Mouse (Mus musculus) cerebellum, adult 2 months (tissue): ENCODE results near the gene Acad10.

Source experiments
- CTCF ChIP-seq: fragments of 200-500 bp; IDR thresholded peaks from 2 replicates; pipeline ENCODE4 v1.5.1; 2011; ENCODE audit warnings: low read depth, mild to moderate bottlenecking, control low read depth, low read length, moderate library complexity, borderline replicate concordance; ENCODE audit not compliant: insufficient read depth
- POLR2A ChIP-seq: fragments of 200-500 bp; IDR thresholded peaks from 2 replicates; pipeline ENCODE4 v1.6.1; 2011; ENCODE audit warnings: low read length, control low read depth, borderline replicate concordance; ENCODE audit not compliant: insufficient read depth

DNA sequence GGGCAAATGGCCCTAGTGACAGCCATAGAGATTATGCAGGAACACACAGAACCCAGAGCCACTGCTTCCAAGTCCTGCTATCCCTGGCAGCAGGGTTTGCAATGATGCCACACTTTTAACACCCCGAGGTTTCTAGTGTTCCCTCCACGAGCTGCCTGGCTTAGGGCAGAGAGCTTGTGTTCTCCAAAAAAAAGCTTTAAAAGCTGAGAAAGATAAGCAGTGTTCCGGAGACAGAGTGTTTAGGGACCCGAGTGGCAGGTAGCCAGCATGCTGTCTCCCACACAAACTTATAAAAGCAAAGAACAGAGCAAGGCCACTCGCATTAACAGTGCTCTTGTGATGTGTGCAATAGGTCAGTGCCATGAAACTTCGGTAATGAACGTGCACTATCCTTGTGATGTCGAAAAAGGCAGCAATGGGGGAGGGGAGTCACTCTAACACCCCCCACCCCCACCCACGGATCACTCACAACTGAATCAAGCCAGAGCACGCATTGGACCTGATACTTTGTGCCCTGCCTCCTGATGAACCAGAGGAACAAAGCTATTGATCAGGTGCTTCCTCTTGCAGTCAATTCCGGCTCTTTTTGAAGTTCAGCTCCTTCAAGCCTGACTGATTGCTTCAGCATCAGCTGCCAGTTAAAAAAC, 68.8 kb downstream of the Acad10 start:
- TF ChIP-seq CTCF (no peak), POLR2A (no peak)
